Mouse (Mus musculus) kidney, embryonic 15.5 days (tissue): ENCODE data around the gene Msmb. TPM values are rescaled to one million over a fixed set of nuclear protein-coding genes. Genes with fewer than 3 reads are reported as not detected.
"Not testable (repeated sequence)": the region's sequence is repeated elsewhere in the genome, so short reads cannot be mapped to it uniquely, and the experiment has no call there.

ENCODE experiments used
- ATAC-seq: fragments of 200-750 bp; cut with Nextera tagmentation; replicated peaks from 2 replicates; pipeline ENCODE4 v1.8.0; 2017; ENCODE audit warnings: moderate TSS enrichment; ENCODE audit not compliant: low FRiP score
- H3K27ac ChIP-seq: fragments of 300-500 bp; sonication (generic); 2 replicates; pipeline ENCODE4 v1.5.1; 2015; ENCODE audit warnings: mild to moderate bottlenecking, inconsistent platforms
- H3K27me3 ChIP-seq: fragments of 300-500 bp; sonication (generic); 2 replicates; pipeline ENCODE4 v1.6.1; 2015; ENCODE audit warnings: inconsistent platforms
- H3K36me3 ChIP-seq: fragments of 300-500 bp; sonication (generic); 2 replicates; pipeline ENCODE4 v1.6.1; 2015; ENCODE audit warnings: inconsistent platforms
- H3K4me1 ChIP-seq: fragments of 300-500 bp; sonication (generic); 2 replicates; pipeline ENCODE4 v1.6.1; 2015; ENCODE audit warnings: inconsistent platforms
- H3K4me2 ChIP-seq: fragments of 300-500 bp; sonication (generic); 2 replicates; pipeline ENCODE4 v1.6.1; 2015; ENCODE audit warnings: moderate library complexity, mild to moderate bottlenecking, inconsistent platforms
- H3K4me3 ChIP-seq: fragments of 300-500 bp; sonication (generic); replicated peaks from 2 replicates; pipeline ENCODE4 v1.5.1; 2015; ENCODE audit warnings: mild to moderate bottlenecking, inconsistent platforms
- H3K9ac ChIP-seq: fragments of 300-500 bp; sonication (generic); 2 replicates; pipeline ENCODE4 v1.6.1; 2015; ENCODE audit warnings: mild to moderate bottlenecking, inconsistent platforms
- H3K9me3 ChIP-seq: fragments of 300-500 bp; sonication (generic); replicated peaks from 2 replicates; pipeline ENCODE4 v1.6.1; 2016; ENCODE audit warnings: inconsistent platforms
- WGBS: fragments of 180-500 bp; shearing (Covaris S2); methylation state at CpG from one replicate; pipeline ENCODE4 v1.1.7; 2015; ENCODE audit warnings: mixed read lengths; 5-methylcytosine and 5-hydroxymethylcytosine counted together
- polyA plus RNA-seq: library from polyadenylated mRNA; unstranded; fragments of >200 nt; fragmentation: Nextera tagmentation; extraction: Ambion mirVana; gene quantifications from 2 replicates; pipeline ENCODE4 v1.2.1, GENCODE M21; 2015

Gene Msmb
- polyA plus RNA-seq, 1 experiment from 2014 or later, result not detected

DNA sequence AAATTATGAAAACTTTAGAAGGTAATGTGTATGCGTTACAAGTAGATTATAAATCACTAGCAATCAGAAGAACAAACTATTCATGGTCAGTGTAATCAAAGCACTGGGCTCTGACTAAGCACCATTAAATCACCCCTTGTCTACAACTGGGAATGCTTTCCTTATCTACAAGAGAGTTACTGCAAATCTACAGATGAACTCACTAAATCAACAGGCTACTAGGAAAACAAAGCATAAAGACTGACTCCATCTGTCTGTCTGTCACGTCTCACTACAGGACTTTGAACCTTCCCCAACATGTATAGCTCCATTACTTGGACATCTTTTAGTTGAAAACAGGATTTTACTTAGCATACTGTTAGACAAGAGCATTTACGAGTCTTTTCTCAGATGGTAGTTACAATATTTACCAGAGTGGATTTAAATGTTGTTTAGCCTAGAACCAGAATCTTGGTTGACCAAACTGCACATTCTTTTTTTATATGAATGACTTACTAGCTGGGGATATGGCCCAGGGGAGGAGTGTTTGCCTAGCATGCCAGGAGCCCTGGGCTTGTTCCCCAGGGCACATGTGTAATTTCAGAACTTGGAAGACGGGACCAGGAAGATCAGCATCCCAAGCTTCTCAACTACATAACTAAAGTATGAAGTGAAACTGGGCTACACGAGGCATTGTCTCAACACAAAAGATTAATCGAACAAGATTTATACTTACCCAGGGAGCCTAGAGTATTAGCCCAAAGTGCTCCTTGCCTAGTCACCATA, 49.0 kb downstream of the Msmb start:
- no peak overlapping the region for H3K27ac ChIP-seq
- H3K4me2 ChIP-seq, result no peak overlapping the region
- ATAC-seq, result no peak

DNA sequence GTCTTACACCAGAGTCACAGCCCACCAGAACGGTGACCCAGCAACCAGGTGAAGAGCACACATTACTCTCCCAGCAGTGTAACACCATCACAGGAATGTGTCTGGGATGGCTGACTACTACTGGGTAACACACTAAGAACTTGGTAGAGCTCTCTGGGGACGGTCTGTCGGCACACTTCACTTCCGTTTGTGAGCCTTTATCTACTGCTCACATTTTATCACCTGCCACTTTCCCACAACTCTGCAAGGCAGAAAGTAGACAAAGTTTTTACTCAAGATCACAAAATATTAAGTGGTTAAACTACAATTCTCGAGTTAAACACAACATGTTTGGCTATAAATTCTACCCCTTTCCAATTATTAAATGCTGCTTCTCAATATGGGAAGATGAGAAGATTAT, 50.1 kb downstream of the Msmb start:
- ATAC-seq, result no peak
- Histone ChIP-seq H3K4me2 (no peak overlapping the region), H3K4me1 (no peaks in the 10 kb centered on the region), H3K9ac (no peak overlapping the region), H3K9me3 (no peaks in the 10 kb centered on the region), H3K27ac (no peak overlapping the region), H3K4me3 (no peak overlapping the region), H3K36me3 (peaks cover 82% of the 10 kb centered on the region), H3K27me3 (no peaks in the 10 kb centered on the region)
- WGBS, result 89% methylated on average over 5 of the region's 5 CpGs

More for the DNA sequence above, 49.0 kb downstream of the Msmb start:
- Histone ChIP-seq H3K27me3 (no peaks in the 10 kb centered on the region), H3K4me3 (no peak overlapping the region), H3K36me3 (peaks cover 87% of the 10 kb centered on the region), H3K4me1 (no peaks in the 10 kb centered on the region), H3K9me3 (no peaks in the 10 kb centered on the region), H3K9ac (no peak overlapping the region)
- 76% methylated on average over 6 of the region's 6 CpGs for WGBS

DNA sequence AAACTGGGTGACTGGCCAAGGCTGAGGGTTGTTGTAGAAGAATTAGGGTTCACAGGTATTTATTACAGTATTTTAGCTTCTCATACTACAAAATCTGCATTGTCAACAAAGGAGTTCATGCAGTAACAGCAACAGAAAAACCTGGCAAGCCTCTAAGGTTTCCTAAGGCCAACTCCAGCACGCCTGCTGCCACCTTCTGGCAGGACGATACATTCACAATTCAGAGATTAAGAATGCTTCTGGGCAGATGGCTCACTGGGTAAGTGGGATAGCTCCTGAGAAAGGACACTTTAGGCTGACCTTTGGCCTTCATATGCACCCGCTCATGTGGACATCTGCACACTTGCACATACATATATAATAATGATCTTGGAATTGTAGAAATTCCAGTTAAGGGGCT, 50.6 kb downstream of the Msmb start:
- Histone ChIP-seq H3K27ac (no peak overlapping the region), H3K27me3 (no peaks in the 10 kb centered on the region), H3K9ac (no peak overlapping the region), H3K4me2 (no peak overlapping the region), H3K4me3 (no peak overlapping the region), H3K4me1 (no peaks in the 10 kb centered on the region), H3K36me3 (peaks cover 82% of the 10 kb centered on the region), H3K9me3 (no peaks in the 10 kb centered on the region)
- ATAC-seq, result no peak
- WGBS, result 32% methylated on average over 3 of the region's 3 CpGs

DNA sequence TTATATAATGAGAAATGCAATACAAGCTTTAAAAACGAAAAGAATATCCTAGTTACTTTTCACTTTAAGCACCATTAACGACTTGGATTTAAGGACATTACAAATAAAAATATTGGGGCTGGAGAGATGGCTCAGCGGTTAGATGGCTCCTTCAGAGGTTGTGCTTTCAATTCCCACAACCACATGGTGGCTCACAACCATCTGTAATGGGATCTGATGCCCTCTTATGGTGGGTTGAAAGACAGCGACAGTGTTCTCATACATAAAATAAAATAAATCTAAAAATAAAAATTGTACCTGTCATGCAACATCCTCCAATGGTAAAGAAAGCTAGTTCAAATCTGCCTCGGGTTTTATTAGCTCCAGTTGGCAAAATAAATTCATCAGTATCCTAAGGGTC, 51.7 kb downstream of the Msmb start:
- H3K36me3 ChIP-seq, result peaks cover 82% of the 10 kb centered on the region
- ATAC-seq, result not testable (repeated sequence)

DNA sequence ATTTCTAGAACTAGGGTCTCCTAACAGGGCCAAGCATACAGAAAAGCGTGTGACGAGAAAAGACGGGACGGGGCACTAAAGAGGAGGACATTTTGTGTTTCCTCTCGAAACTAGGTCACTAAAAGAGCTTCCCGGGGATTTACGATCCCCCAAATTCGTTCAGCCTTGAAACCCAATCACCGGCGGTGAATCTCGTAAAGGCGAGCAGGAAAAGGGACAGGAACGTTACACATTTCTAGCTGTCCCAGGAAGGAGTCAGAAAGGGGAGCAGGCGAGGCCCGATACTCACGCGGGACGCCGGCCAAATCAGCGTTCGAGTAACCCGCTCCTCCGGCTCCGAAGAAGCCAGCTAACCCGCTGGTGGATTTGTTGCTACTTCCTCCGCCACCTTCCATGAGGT, 59.5 kb downstream of the Msmb start:
- WGBS, result 0% methylated on average over 26 of the region's 26 CpGs
- Histone ChIP-seq H3K36me3 (peaks cover 34% of the 10 kb centered on the region), H3K4me2 (peak overlapping the region; percentile 67), H3K27ac (peak overlapping the region; percentile 71), H3K9ac (peak overlapping the region; percentile 98), H3K9me3 (no peaks in the 10 kb centered on the region), H3K4me3 (peak overlapping the region; percentile 99), H3K4me1 (peaks cover 28% of the 10 kb centered on the region), H3K27me3 (no peaks in the 10 kb centered on the region)
- ATAC-seq, result no peak; the same call in 1 of the 2 replicates

More for the DNA sequence above, 51.7 kb downstream of the Msmb start:
- H3K9me3 ChIP-seq, H3K4me3 ChIP-seq, H3K27me3 ChIP-seq, H3K4me2 ChIP-seq, H3K4me1 ChIP-seq, H3K9ac ChIP-seq, H3K27ac ChIP-seq: not testable (repeated sequence)
- 80% methylated on average over 5 of the region's 5 CpGs for WGBS

DNA sequence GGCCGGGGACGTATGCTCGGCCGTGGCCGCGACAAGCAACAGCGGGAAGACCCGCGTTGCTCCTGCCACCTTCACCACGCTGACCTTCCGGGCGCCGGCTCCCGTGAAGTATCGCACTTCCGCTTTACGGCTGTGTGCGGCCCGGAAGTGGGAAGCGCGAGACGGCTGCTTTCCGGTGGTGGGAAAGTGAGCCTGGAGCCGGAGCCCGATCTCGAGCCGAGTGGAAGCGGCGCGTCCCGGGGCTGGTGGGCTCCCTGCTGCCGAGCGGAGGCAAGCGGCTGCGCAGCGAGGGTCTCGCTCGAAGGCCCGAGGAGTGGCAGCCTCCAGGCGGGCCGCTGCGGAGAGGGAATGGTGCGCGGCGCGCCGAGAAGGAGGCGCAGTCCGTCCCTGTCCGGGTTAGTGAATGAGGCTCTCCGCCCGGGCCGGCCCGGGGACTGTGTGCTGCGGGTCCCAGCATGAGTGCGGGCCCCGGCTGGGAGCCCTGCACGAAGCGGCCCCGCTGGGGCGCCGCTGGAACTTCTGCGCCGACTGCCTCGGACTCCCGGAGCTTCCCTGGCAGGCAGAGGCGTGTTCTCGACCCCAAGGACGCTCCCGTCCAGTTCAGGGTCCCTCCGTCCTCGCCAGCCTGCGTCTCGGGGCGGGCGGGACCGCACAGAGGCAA, 60.1 kb downstream of the Msmb start, which contains the start of the genes Timm23 and Parg:
Timm23 (minus strand) TSS at position 108 of the 661 bp plus-strand sequence.
Parg (plus strand) TSS at position 159 of the 661 bp plus-strand sequence.
- ATAC-seq, result peak; percentile 96
- peak within 1 kb of the TSS; percentile 99 for H3K4me3 ChIP-seq
- H3K9me3 ChIP-seq, result no peaks in the 10 kb centered on the region
- H3K4me1 ChIP-seq, result peaks cover 28% of the 10 kb centered on the region
- peak within 1 kb of the TSS; percentile 84 for H3K4me2 ChIP-seq
- no peaks in the 10 kb centered on the region for H3K27me3 ChIP-seq
- H3K36me3 ChIP-seq, result peaks cover 30% of the 10 kb centered on the region
- peak within 1 kb of the TSS; percentile 82 for H3K27ac ChIP-seq
- peak within 1 kb of the TSS; percentile 98 for H3K9ac ChIP-seq
- WGBS, result under 1% methylated on average over 76 of the region's 77 CpGs

Other genes with a start within 250 kb of the Msmb start
- gene Galnt15, start 113.0 kb upstream of the Msmb start, polyA plus RNA-seq, result 0.38 and 0.64 TPM in 2 replicates
- 38.7 and 42.2 TPM in 2 replicates for gene Oxnad1, start 56.6 kb upstream of the Msmb start, polyA plus RNA-seq
- gene Dph3, start 56.3 kb upstream of the Msmb start, polyA plus RNA-seq, result 92.9 and 109 TPM in 2 replicates
- gene Ncoa4, start 17.8 kb downstream of the Msmb start, polyA plus RNA-seq, result 107 and 110 TPM in 2 replicates
- gene Timm23, start 59.9 kb downstream of the Msmb start, polyA plus RNA-seq, result 300 and 306 TPM in 2 replicates
- 46.2 and 48.1 TPM in 2 replicates for gene Parg, start 59.9 kb downstream of the Msmb start, polyA plus RNA-seq
- 10.3 and 10.5 TPM in 2 replicates for gene Ogdhl, start 180.0 kb downstream of the Msmb start, polyA plus RNA-seq
- not detected in 2 replicates for gene 1700024G13Rik, start 246.4 kb downstream of the Msmb start, polyA plus RNA-seq